ENCODE assay signal across 8 mouse cellular contexts in genomic region chr17:30197280-30198030, GRCm38 (mm10).
DNase-seq lines count a peak whose midpoint lies in the region; ATAC-seq lines count a peak whose summit lies in the region.

No protein-coding gene starts in this region.

- no peak overlapping the region for H3K9ac ChIP-seq in kidney, embryonic 15.5 days
- H3K9ac ChIP-seq in hindbrain, embryonic 16.5 days (ENCODE audit: low read depth, low read length): peak overlapping the region; percentile 19; the same call in 1 of the 2 replicates

- H3K27ac ChIP-seq in kidney, embryonic 15.5 days: peak overlapping the region; percentile 54
- H3K27ac ChIP-seq in hindbrain, embryonic 16.5 days (ENCODE audit: low read depth, low read length): no peak overlapping the region

- no peak; the same call in 1 of the 2 replicates for ATAC-seq in kidney, embryonic 15.5 days (replicated peaks; ENCODE audit: low FRiP score)
- ATAC-seq in hindbrain, embryonic 16.5 days: no peak

- DNase-seq in kidney, adult 8-10 months: no peak
- DNase-seq in B cell, adult 2 months: peak; percentile 58 to 60
- peak; percentile 4 for DNase-seq in adrenal gland, adult 8-10 months
- peak; percentile 3 for DNase-seq in right cerebral cortex, postnatal 14 days
- no peak for DNase-seq in frontal cortex, postnatal 36 days (ENCODE audit: low spot score in 2 of 2)
- no peak for DNase-seq in cerebellum, adult 9-11 months

- 33% methylated on average over 12 of the region's 12 CpGs for WGBS in kidney, embryonic 15.5 days
- WGBS in hindbrain, embryonic 16.5 days: 66% methylated on average over 12 of the region's 12 CpGs

- H3K9me3 ChIP-seq in kidney, embryonic 15.5 days (replicated peaks): no peaks in the 10 kb centered on the region
- H3K9me3 ChIP-seq in hindbrain, embryonic 16.5 days (ENCODE audit: control insufficient read depth, low read length): no peaks in the 10 kb centered on the region

- no peak overlapping the region for H3K4me2 ChIP-seq in kidney, embryonic 15.5 days
- H3K4me2 ChIP-seq in hindbrain, embryonic 16.5 days (ENCODE audit: low read length): no peak overlapping the region

- H3K27me3 ChIP-seq in kidney, embryonic 15.5 days: no peaks in the 10 kb centered on the region
- no peaks in the 10 kb centered on the region for H3K27me3 ChIP-seq in hindbrain, embryonic 16.5 days (replicated peaks; ENCODE audit: control insufficient read depth, insufficient read depth, low read length)

- H3K4me3 ChIP-seq in kidney, embryonic 15.5 days (replicated peaks): no peak overlapping the region
- no peak overlapping the region for H3K4me3 ChIP-seq in hindbrain, embryonic 16.5 days (ENCODE audit: low read length)

- peaks cover 24% of the 10 kb centered on the region for H3K36me3 ChIP-seq in kidney, embryonic 15.5 days
- H3K36me3 ChIP-seq in hindbrain, embryonic 16.5 days (ENCODE audit: control insufficient read depth, insufficient read depth, low read length): no peaks in the 10 kb centered on the region

- peaks cover 70% of the 10 kb centered on the region for H3K4me1 ChIP-seq in kidney, embryonic 15.5 days
- peaks cover 50% of the 10 kb centered on the region for H3K4me1 ChIP-seq in hindbrain, embryonic 16.5 days (ENCODE audit: control insufficient read depth, insufficient read depth, low read depth, low read length)

Comparison
In these comparisons a context has a peak if more than half of its experiments do, and no peak if none do; other contexts are left out.
1. DNase-seq: peak in B cell, adult 2 months (2 of 2), adrenal gland, adult 8-10 months (single experiment) and right cerebral cortex, postnatal 14 days (single experiment); none in kidney, adult 8-10 months (0 of 2), frontal cortex, postnatal 36 days (0 of 2) and cerebellum, adult 9-11 months (single experiment).